Mouse (Mus musculus) left cerebral cortex, postnatal 25 days (tissue): ENCODE data around the gene Atp5h. TPM values are rescaled to one million over a fixed set of nuclear protein-coding genes. Genes with fewer than 3 reads are reported as not detected.
"Not testable (repeated sequence)": the region's sequence is repeated elsewhere in the genome, so short reads cannot be mapped to it uniquely, and the experiment has no call there.

ENCODE experiments used
- DNase-seq, 2 experiments: peaks; one replicate each; pipeline ENCODE4 v3.0.0; 2022; ENCODE audit warnings: low spot score in 2 of 2, mixed read lengths in 1 of 2
- intact Hi-C: fragments of 180-260 bp; cut with DNase I; formaldehyde crosslinking; loops from one replicate; pipeline ENCODE4 v1.15.1; 2025
- total RNA-seq, 2 experiments: library from RNA; stranded (reverse); gene quantifications; 2 replicates each; pipeline ENCODE4 v1.2.3; 2021

Gene Atp5h
- total RNA-seq, 2 experiments from 2014 or later, result 447 to 455 TPM

DNA sequence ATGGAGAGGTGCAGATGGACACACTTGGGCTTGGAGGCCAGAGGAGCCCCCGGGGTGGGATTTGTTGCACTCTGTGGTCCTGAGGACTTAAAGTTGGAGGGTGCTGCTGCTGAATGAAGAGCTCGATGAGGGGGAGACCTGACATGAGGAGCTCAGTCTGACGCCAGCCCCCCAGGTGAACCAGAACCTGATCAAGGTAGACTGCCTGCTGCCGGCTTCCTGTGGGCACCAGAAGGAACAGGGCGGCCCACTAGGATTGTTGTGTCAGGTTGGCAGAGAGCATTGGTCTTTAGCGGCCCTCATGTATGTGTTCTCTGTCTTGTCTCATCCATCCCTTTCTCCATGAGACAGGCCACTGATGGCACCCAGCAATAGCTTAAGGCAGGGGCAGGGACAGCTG lies 14.0 kb downstream of the Atp5h start:
- intact Hi-C loops, result no loop called here
- DNase-seq, result no peak

DNA sequence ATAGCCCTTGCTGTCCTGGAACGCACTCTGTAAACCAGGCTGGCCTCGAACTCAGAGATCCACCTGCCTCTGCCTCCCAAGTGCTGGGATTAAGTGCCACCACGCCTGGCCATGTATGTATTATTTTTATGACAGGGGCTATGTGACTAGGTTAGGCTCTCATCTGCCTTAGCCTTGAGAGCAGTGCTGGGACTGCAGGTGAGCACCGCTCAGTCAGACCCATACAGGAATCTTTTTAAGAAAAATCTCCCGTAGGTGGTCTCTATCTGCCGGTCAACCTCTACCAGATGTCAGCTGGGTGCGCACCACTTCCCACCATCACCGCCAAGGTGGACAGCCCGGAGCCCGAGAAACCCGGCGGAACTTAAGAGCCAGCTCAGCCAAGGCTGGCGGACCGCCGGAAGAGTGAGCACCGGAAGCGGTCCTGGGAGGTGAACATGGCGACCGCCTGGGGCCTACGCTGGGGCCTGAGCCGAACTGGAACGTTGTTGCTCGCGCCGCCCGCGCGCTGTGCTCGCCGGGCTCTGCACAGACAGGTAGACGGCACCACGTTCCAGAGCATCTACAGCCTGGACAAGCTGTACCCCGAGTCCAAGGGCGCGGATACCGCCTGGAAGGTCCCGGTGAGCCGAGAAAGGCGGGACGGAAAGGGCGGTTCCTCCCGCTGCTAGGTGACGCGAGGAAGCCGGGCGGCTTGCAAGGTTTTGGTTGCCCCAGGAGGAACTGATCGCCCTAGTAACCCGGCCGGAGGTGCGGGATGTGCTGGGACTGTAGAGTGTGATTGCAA lies 16.2 kb downstream of the Atp5h start, which contains the start of gene Mrpl58:
Mrpl58 (plus strand) TSS at position 415 of the 787 bp plus-strand sequence.
- DNase-seq, result peak; percentile 89 to 90
- intact Hi-C loops, result no loop called here

DNA sequence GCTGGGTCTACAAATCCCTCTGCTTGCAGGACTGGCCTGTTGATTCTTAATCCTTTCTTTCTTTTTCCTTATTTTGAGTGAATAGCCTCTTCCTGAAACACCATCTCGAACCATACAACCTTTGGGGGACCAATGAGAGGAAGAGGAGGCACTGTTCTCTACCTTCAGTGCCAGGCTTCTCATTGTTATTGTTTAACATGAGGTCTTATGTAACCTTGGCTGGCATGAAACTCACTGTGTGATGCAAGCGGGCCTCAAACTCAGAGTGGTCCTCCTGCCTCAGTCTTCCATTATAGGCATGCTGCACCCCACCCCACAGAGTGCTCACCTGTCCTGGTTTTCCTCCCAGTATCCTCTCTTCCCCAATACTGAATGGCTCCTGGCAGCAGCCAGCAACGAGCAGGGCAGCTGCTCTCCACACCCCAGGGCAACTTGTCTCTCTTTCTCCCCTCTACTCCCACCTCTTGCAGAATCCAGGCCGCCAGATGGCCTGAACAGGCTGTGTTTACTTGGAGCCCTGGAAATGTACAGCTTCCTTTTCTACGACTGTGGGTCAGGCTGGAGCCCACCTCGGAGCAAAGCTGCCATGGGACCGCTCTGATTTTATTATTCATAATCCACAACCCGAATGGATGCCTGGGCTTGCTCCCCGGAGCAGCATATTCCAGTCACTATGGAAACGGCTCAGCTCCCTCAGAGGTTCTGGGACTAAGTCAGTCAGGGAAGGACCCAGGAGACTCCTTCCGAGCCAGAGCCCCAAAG lies 19.0 kb downstream of the Atp5h start:
- intact Hi-C loops, result no loop called here
- peak; percentile 46 to 76 for DNase-seq

DNA sequence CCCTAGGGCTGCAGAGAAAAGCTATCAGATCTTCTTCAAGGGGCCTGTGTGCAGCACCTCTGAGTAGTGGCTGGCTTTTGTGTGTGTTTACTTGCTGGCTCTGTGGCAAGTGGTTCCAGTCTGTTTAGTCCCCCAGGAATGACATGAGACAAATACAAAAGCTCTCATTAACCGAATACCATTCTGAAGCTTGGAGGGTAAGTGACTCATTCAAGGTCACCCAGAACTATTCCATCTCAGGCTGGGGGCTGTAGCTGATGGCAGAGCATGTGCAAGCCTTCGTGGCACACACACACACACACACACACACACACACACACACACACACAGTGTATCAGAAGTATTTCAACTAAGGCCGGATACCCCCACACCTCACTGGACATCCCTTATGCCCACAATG lies 19.6 kb downstream of the Atp5h start:
- intact Hi-C loops, result no loop called here
- DNase-seq, result no peak

DNA sequence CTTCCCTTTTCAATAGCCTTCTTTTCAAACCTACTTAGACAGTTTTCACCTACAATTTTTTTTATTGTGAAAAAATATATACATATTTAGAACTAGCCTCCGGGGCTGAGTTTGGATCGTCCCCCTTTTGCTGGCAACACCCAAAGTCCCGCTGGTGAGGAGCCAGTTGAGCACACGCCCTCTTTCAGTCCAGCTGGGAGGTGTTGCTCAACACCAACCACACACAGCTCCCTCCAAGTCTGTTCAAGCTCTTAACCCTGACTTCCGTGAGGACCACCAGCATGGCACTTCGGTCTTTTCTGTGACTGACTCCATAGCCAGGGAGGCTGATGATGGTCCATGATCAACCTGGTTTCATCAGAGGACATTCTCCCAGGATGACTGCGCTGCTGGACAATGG lies 21.7 kb downstream of the Atp5h start:
- no peak for DNase-seq
- intact Hi-C loops, result no loop called here

DNA sequence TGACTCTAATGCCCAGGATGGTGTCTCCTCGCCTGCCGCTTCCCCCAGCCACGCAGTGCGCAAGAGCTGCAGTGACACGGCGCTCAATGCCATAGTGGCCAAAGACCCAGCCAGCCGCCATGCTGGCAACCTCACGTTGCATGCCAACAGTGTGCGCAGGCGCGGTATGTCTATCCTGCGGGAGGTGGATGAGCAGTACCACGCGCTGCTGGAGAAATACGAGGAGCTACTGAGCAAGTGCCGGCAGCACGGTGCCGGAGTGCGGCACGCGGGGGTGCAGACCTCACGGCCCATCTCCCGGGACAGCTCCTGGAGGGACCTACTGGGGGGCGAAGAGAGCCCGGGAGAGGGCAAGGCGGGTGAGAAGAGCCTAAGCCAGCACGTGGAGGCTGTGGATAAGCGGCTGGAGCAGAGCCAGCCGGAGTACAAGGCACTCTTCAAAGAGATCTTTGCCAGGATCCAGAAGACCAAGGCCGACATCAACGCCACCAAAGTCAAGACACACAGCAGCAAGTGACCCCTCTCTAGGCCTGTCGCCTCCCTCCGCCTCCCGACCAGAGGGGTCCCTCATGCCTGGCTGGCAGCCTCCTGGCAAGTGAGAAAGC lies 25.9 kb downstream of the Atp5h start:
- intact Hi-C loops, result no loop called here

DNA sequence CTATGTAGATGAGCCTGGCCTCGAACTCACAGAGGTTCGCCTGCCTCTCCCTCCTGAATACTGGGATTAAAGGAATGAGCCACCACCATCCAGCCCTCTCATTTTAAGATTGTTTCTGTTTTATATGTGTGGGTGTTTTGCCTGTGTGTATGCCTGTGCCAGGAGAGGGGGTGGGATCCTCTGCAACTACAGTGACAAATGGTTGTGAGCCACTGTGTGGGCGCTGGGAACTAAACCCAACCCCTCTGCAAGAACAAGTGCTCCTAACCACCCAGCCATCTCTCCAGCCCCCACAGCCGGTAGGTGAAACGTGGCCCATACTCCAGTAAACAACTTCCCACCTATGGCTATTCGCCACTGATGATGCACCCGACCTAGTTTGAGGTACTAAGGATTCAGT lies 28.4 kb downstream of the Atp5h start:
- intact Hi-C loops, result no loop called here
- no peak for DNase-seq

More for the DNA sequence above, 25.9 kb downstream of the Atp5h start:
- DNase-seq, result no peak

DNA sequence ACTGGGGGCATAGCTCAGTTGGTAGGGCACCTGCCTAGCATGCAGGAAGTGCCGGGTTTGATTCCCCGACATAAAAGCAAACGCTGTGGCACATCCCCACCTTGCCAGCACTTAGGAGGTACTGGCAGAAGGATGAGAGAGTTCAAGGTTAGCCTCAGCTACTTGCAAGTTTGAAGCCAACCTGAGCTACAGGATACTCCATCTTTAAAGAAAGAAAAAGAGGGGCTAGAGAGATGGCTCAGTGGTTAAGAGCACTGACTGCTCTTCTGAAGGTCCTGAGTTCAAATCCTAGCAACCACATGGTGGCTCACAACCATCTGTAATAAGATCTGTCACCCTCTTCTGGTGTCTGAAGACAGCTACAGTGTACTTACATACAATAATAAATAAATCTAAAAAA lies 32.9 kb downstream of the Atp5h start:
- DNase-seq, intact Hi-C loops: not testable (repeated sequence)

DNA sequence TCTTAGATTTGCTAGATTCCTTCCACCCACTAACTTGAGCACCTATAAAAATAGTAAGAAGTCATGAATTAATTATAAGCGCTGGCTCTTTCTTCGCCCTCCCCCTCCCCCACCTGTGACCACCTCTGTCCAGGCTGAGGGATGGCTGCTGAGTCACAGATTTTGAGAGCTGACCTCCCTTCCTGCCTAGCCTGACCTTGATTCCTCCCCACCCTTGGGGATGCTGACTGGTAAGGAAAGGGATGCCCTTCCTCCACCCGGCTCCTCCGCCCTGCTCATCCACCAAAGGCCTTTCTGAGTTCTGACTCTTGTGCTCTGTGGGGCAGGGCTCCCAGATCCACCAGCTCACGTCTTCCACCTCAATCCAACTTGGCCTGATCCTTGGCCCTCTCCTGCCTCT lies 35.2 kb downstream of the Atp5h start:
- DNase-seq, result no peak
- intact Hi-C loops, result no loop called here

DNA sequence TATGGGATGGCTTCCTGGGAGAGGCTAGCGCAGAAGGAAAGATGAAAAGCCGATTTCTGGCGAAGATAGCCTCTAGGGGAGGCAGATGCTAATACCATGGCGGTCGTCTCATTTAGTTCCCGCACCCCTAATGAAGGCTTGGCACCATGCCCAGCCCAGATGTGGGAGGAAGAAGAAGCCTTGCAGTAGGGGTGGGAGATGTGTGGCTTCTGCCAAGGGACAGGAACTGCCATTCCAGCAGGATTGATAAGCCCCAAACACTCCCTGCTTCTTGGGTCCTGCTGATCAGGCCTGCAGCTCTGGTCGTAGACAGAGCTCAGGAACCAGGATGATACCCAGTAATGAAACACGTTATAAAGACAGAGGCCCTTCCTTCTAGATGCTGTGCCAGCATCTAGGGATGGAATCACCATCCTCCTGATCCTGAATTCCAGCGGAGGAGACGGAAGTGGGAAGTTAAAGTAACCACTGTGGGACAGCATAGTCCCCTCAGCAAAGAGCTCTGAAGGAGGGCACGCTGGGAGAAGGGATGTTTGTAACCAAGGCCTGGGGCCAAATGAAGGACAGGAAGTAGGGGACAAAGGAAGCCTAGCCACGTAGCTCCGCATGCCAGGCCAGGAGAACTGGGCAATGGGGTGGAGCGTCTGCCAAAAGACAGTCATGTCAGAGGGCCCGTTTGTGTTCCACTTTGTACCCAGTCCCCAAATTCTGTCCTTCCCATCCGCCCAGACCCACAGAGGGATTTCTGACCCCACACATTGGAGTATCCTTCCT lies 35.9 kb downstream of the Atp5h start:
- intact Hi-C loops, result no loop called here
- DNase-seq, result peak; percentile 47

DNA sequence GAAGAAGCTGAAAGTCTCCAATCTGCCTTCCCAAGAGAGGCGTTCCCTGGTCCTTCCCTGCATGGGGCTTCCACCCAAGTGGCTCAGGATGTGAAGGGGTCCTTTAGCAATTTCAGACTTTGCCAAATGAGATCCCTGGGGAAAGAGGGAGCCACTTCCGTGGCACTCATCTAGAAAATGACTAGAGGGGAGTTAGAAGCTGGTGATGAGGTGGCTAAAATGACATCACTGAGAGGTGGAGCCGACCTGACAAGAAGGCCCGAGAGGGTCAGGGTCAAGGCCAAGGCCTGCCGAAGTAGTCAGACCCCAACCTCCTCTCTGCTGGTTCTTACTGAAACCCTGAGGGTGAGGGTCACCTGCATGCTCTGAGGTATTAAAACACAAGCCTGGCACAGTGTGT lies 36.9 kb downstream of the Atp5h start:
- no peak for DNase-seq

DNA sequence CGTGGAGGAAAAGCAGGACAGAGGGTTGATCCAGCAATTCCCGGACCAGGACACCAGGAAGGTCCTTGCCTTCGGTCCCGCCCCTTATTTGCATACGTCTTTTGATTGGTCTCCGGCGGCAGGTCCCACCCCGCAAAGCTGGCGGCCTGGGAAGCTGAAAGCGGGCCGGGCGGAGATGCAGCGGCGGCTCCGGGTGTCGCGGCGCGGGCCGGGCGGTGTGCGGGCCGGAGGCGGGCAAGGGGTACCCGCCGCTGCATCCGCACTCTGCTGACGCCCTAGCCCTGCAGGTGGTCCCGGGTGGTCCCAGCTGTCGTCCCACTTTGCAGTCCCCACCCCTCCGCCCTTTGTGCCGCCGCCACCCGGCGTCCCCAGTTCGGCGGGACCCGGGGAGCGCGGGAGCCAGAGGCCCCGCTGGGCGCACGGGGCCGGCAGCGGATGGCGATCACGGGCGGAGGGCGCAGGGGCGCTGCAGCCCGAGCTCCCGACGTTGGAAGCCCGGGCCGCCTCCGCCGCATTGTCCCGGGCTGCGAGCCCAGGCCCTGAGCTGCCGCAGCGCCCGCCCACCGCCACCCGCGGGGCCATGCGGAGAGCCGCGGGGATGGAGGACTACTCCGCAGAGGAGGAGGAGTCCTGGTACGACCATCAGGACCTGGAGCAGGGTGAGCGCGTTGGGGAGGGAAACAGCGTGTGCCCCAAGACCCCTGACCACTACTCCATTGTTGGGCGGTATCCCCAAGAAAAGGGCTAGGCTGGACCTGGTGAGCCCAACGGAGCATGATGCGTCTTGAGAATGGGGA lies 37.8 kb downstream of the Atp5h start, which contains the start of gene Cdr2l:
Cdr2l (plus strand) TSS at position 174 of the 797 bp plus-strand sequence.
- peak; percentile 89 to 92 for DNase-seq
- intact Hi-C loops, result no loop called here

More for the DNA sequence above, 36.9 kb downstream of the Atp5h start:
- intact Hi-C loops, result no loop called here

DNA sequence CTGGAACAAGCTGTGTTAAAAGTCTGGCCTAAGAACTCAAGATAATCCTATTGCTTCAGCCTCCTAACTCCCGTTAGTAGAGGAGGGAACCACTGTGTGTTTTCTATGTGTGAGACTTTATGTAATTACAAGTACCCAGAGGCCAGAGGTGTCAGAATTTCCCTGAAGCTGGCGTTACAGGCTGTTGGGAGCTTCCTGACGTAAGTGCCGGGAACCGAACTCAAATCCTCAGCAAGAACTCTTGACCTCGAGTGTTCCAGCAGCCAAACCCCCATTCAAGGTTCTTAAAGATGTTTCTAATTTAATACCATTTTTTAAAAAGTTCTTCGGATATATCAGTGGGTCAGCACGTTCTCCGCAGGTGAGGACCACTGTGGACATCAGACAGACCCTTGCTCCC lies 38.5 kb downstream of the Atp5h start:
- intact Hi-C loops, result no loop called here

DNA sequence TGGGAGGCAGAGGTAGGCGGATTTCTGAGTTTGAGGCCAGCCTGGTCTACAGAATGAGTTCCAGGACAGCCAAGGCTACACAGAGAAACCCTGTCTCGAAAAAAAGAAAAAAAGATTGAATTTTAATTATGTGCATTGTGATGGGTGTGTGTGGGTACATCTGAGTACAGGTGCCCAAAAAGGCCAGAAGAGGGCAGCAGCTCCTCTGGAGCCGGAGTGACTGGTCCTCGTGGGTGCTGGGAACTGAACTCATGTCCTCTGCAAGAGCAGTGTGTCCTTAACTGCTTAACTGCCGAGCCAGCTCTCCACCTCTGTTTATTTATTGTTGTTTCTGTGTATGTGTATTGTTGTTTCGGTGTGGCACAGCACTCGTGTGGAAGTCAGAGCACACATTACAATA lies 41.9 kb downstream of the Atp5h start:
- intact Hi-C loops, result no loop called here
- no peak for DNase-seq

More for the DNA sequence above, 38.5 kb downstream of the Atp5h start:
- DNase-seq, result no peak

DNA sequence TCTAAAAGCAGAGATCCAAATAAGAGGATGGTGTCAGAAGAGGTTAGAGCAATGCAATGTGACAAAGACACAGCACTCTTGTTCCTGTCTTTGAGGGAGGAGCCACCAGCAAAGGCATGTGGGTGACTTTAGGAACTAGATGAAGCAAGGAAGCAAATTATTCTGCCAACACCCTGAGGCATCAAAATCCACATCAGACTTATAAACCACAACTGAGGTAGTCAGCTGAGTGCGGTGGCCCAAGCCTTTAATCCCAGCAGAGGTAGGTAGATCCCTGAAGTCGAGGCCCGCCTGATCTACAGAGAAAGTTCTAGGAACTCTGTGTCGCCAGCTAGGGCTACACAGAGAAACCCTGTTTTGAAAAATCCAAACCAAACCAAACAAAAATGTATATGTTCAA lies 42.5 kb downstream of the Atp5h start:
- no peak for DNase-seq
- intact Hi-C loops, result no loop called here

DNA sequence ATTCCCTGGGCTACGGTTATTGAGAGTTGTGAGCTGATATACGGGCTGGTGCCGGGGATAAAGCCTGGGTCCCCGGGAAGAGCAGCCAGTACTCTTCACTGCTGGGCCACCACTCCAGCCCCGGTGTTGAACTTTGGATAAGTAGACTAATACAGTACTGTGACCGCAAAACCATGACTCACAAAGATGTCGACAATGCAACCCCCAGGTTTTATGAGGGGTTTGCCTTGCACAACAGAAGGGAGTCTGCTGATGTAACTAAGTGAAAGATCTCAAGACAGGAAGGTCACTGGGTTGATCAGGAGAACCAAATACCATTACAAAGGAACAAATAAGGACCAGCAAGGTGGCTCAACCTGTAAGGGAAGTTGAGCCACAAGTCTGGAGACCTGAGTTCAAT lies 43.0 kb downstream of the Atp5h start:
- intact Hi-C loops, result no loop called here

DNA sequence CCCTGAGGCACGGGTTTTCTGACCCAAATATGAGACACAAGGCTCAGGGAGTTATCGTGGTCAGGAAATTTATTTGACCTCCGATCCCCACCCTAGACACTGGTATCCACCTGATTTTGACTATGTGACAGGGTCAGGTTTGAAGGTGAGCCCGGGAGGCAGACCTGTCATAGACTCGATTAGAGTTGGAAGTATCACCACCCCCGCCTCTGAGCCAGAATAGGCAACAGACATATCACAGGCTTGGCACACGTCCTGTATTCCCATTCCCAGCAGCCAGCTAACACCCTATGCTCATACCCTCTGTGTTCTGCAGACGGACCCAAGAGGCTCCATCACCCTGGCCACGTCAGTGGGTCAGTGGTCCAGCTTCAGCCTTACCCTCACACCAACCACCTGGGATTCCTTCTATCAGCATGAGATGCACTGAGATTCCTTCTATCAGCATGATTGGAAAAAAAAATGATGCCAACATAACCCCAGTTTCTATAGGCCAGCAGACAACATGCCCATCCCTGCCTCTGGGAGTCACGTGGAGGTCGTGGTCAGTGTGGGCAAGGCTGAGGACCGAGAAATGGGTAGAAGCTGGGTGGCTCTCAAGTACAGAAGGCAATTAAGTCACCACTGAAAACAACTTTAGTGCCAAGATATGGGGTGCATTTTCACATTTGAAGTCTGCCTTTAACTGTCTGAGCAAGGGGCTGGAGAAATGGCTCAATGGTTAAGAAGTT lies 44.9 kb downstream of the Atp5h start:
- peak; percentile 45 to 75 for DNase-seq
- intact Hi-C loops, result no loop called here

More for the DNA sequence above, 43.0 kb downstream of the Atp5h start:
- DNase-seq, result no peak
